Mouse (Mus musculus) macrophage (primary cell): Measurements from ENCODE around the gene Shmt2. TPM values are rescaled to one million over a fixed set of nuclear protein-coding genes. Genes with fewer than 3 reads are reported as not detected.

Experiments used
- H3K27ac ChIP-seq: fragments of 350-480 bp; formaldehyde crosslinking; 2 replicates; pipeline ENCODE4 v1.9.0; 2021
- H3K36me3 ChIP-seq: fragments of 350-480 bp; formaldehyde crosslinking; 2 replicates; pipeline ENCODE4 v1.9.0; 2021; ENCODE audit errors: inconsistent target
- H3K4me3 ChIP-seq: fragments of 350-480 bp; formaldehyde crosslinking; 2 replicates; pipeline ENCODE4 v1.9.0; 2021; ENCODE audit errors: inconsistent target
- H3K79me2 ChIP-seq: fragments of 350-480 bp; formaldehyde crosslinking; 2 replicates; pipeline ENCODE4 v1.9.0; 2021; ENCODE audit errors: inconsistent target
- WGBS: methylation state at CpG from one replicate; pipeline ENCODE4 v1.1.7; 2026; ENCODE audit warnings: inconsistent platforms; ENCODE audit not compliant: missing documents; 5-methylcytosine and 5-hydroxymethylcytosine counted together
- polyA plus RNA-seq: library from polyadenylated mRNA; stranded (reverse); fragments of 250-400 nt; gene quantifications from 3 replicates; pipeline ENCODE4 v1.2.4, GENCODE M21; 2018; ENCODE audit warnings: inconsistent platforms

The Shmt2 gene
- polyA plus RNA-seq, 1 experiment from 2014 or later: 16.0 TPM

DNA sequence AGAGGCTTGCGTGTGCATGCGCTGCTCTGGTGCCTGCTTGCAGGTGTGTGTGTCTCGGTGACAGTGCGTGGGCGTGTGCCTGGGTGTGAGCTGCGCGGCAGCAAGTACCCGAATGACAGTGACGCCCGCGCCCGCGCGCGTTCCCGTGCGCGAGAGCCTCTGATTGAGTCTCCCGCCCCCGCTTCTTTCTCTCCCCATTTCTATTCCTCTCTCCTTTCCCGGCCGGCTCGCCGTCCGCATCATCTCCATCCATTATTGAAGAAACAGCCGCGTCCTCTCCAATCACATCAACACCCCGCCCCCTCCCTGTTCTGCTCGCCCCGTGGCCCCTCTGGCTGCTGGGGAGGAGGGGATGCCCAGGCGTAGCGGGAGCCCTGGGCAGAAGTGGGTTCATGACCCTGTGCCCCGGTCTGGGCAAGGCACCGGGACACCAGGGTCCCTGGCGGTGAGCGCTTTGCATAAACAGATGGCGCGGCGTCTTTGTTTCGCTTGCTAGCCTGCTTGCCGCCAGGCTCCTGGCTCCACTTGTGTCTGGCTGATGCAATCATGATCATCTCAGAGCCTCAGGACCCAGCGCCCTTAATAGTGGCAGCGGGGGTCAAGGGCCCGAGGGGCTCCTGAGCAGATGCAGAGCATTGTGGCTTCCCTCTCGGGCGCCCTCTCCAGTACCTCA lies 10.5 kb downstream of the Shmt2 start:
- Histone ChIP-seq H3K4me3 (peak overlapping the region; percentile 36), H3K79me2 (no peaks in the 10 kb centered on the region), H3K36me3 (no peaks in the 10 kb centered on the region), H3K27ac (no peak overlapping the region)
- 2% methylated on average over 44 of the region's 46 CpGs for WGBS

GRCm38 (mm10) chr10:127510895-127511617 lies 11.2 kb downstream of the Shmt2 start:
- Histone ChIP-seq H3K27ac (no peak overlapping the region), H3K79me2 (no peaks in the 10 kb centered on the region), H3K36me3 (no peaks in the 10 kb centered on the region), H3K4me3 (no peak overlapping the region; the same call in 1 of the 2 replicates)
- WGBS: 20% methylated on average over 10 of the region's 11 CpGs

DNA sequence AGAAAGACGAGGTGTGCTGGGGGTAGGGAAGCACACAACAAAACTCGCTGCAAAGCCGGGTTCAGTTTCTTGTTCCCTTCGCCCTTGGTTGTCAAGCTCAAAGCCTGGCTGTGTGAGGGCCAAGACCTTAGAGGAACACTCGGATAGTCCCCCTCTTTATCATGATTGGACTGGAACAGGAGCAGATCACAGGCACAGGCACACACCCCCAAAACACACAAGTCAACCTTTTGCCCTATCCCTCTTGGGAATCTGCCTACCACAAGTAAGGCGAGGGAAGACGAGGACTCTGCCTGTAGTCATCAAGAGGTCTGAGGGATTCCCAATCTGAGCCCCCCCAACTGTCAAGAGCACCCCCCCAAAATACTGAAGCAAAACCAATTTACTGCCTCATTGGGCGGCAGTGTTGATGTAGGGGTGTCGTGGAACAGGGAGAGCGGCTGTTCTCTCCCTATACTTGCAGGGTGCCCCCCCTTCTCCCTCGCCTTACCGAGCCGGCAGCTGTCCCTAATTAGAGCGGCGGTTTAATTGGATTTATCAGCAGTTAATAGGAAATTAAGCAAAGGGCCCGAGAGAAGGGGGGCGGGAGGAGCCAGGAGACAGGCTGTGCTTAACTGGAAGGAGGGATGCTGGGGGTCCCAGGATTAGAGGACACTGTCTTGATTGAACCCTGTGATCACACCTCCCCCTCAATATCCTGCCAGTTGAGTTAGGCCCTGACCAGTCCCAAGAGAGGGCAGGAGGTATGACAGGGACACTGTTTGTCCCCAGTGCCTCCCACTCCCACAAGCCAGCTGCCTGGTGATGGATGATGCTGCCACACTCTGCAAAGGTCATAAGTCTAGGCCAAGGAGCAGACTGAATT lies 12.2 kb downstream of the Shmt2 start:
- Histone ChIP-seq H3K79me2 (no peaks in the 10 kb centered on the region), H3K36me3 (no peaks in the 10 kb centered on the region), H3K27ac (no peak overlapping the region), H3K4me3 (no peak overlapping the region)
- 56% methylated on average over 17 of the region's 17 CpGs for WGBS

GRCm38 (mm10) chr10:127509051-127509836 lies 13.0 kb downstream of the Shmt2 start:
- 4% methylated on average over 35 of the region's 35 CpGs for WGBS
- Histone ChIP-seq H3K4me3 (no peak overlapping the region), H3K36me3 (no peaks in the 10 kb centered on the region), H3K79me2 (no peaks in the 10 kb centered on the region), H3K27ac (no peak overlapping the region)

DNA sequence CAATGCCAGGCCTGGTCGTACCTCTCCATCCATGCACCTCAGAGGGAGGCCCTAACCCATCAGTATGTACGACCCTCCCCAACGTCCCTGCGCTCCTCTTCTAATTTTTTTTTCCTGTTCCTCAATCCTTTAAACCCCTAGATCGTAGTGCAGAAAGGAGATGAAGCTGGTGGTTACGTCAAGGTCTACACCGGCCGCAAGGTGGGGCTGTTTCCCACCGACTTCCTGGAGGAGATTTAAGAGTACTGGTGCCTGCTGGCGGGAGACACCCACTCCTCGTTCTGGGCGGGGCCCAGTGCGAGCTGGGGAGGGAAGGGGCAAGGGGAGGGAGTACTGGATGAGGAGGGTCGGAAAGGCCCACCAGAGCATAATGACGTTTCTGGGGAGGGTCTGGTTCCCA lies 14.0 kb downstream of the Shmt2 start:
- no peaks in the 10 kb centered on the region for H3K36me3 ChIP-seq
- H3K4me3 ChIP-seq: no peak overlapping the region
- H3K79me2 ChIP-seq: no peaks in the 10 kb centered on the region
- H3K27ac ChIP-seq: no peak overlapping the region
- 16% methylated on average over 15 of the region's 15 CpGs for WGBS

GRCm38 (mm10) chr10:127500894-127501893 lies 21.1 kb downstream of the Shmt2 start, which contains the start of gene Stac3:
Gene Stac3 (plus strand): TSS chr10:127501686.
- WGBS: 87% methylated on average over 13 of the region's 13 CpGs
- Histone ChIP-seq H3K36me3 (peaks cover 27% of the 10 kb centered on the region), H3K4me3 (no peak within 1 kb of the TSS), H3K27ac (no peak within 1 kb of the TSS), H3K79me2 (no peaks in the 10 kb centered on the region)

DNA sequence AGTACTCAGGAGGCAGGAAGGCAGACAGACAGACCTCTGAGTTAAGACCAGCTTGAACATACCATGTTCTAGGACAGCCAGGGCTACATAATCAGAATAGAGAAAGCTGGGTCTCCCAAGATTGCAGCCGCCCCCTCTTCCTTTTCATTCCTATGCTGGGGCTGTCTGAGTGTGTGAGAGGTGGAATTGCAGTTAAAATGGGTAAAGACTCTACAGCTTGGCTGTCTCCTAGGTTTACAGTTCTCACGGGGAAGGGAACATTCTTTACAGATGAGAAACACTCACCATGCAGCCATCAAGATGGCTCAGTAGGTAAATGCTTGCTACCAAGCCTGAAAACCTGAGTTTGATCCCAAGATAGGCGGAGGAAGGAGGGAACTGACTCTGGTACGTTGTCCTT lies 22.2 kb downstream of the Shmt2 start:
- Histone ChIP-seq H3K27ac (no peak overlapping the region), H3K36me3 (peaks cover 39% of the 10 kb centered on the region), H3K79me2 (no peaks in the 10 kb centered on the region), H3K4me3 (no peak overlapping the region)
- WGBS: 91% methylated on average over 4 of the region's 4 CpGs

GRCm38 (mm10) chr10:127499516-127499915 lies 22.7 kb downstream of the Shmt2 start:
- 91% methylated on average over 5 of the region's 5 CpGs for WGBS
- Histone ChIP-seq H3K79me2 (no peaks in the 10 kb centered on the region), H3K36me3 (peaks cover 44% of the 10 kb centered on the region), H3K4me3 (no peak overlapping the region), H3K27ac (no peak overlapping the region)

- no peak overlapping the region for H3K4me3 ChIP-seq
- peaks cover 73% of the 10 kb centered on the region for H3K36me3 ChIP-seq
- H3K79me2 ChIP-seq: no peaks in the 10 kb centered on the region
- WGBS: 100% methylated on average over 3 of the region's 3 CpGs
- H3K27ac ChIP-seq: no peak overlapping the region
Measured at GRCm38 (mm10) chr10:127496156-127496555, 26.1 kb downstream of the Shmt2 start.

GRCm38 (mm10) chr10:127492118-127492517 lies 30.1 kb downstream of the Shmt2 start:
- 98% methylated on average over 3 of the region's 3 CpGs for WGBS
- Histone ChIP-seq H3K36me3 (peaks cover 93% of the 10 kb centered on the region), H3K4me3 (no peak overlapping the region), H3K79me2 (no peaks in the 10 kb centered on the region), H3K27ac (no peak overlapping the region)

- H3K4me3 ChIP-seq: no peak overlapping the region
- peaks cover 85% of the 10 kb centered on the region for H3K36me3 ChIP-seq
- WGBS: 91% methylated on average over 8 of the region's 8 CpGs
- H3K27ac ChIP-seq: no peak overlapping the region
- H3K79me2 ChIP-seq: no peaks in the 10 kb centered on the region
Measured at GRCm38 (mm10) chr10:127491128-127491512, 31.1 kb downstream of the Shmt2 start.

DNA sequence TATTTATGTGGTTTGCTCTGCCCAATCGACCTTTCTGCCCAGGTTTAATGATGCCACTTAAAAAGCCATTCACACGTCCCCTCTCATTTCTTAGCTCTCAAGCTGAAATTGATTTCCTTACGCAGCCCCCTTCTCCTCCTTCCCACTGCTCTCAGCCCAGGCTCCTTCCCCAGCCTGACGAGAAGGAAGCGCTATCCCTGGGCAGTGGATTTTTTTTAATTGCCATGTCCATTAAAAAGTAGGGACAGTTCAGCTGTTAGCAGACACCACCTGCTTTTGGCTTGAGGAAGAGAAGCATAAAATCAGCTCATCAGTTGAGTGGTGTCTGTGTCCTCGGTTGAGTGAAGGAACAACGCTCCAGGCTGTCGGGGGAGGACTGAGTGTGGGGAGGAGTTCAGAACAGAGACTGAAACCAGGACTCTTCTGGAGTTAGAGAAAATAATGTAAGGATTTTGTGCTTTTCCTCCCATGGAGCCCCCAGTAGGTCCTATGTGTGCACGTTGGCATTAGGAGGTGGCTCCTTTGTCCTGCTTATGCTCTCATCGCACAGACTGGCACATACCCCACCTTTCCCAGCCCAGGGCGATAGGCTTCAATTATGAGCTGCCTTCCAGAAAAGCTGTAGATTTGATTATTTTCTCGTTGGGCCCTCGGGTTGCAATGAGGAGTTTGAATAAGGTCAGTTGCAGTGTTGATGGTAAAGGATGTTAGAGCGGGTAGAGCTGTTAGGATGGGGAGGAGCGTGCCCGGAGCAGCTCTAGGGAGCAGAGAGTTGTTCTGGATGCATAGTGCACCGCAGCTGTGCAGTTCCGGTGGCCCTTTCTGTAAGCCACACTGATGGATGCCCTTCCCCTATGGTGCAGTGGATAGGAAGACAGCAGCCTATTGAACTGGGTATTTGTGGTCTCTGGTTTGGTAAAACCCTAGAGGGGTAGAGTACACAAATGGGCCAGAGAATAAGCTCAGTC lies 31.8 kb downstream of the Shmt2 start:
- Histone ChIP-seq H3K4me3 (no peak overlapping the region), H3K27ac (no peak overlapping the region), H3K79me2 (no peaks in the 10 kb centered on the region), H3K36me3 (peaks cover 85% of the 10 kb centered on the region)
- WGBS: 98% methylated on average over 18 of the region's 18 CpGs
